Comparison of ENCODE assay signal across 30 mouse cellular contexts in genomic region chr6:142745484-142745883, GRCm38 (mm10). TPM values are rescaled to one million over a fixed set of nuclear protein-coding genes. Genes with fewer than 3 reads are reported as not detected.
"Had no signal": no experiment of that assay in that cellular context is flagged by ENCODE, and none has a peak within 500 bp of the region (broad histone marks: within the 10 kb centered on the region; RNA-seq: fewer than 3 reads in every experiment).

No protein-coding gene starts in this region.

- H3K36me3 ChIP-seq: heart, embryonic 13.5 days; heart, embryonic 15.5 days; hindbrain, embryonic 10.5 days; hindbrain, embryonic 13.5 days; hindbrain, embryonic 15.5 days; limb, embryonic 10.5 days; limb, embryonic 12.5 days; liver, embryonic 13.5 days; liver, embryonic 15.5 days had no signal

- H3K4me3 ChIP-seq: gastrocnemius, adult 2 months; heart, adult 2 months; heart, embryonic 13.5 days; heart, embryonic 15.5 days; hindbrain, embryonic 10.5 days; hindbrain, embryonic 13.5 days; hindbrain, embryonic 15.5 days; left cerebral cortex, adult 2 months; limb, embryonic 10.5 days; limb, embryonic 12.5 days; liver, embryonic 13.5 days; liver, embryonic 15.5 days had no signal

- H3K27me3 ChIP-seq: heart, embryonic 13.5 days; heart, embryonic 15.5 days; hindbrain, embryonic 13.5 days; hindbrain, embryonic 15.5 days; limb, embryonic 12.5 days; liver, embryonic 13.5 days; liver, embryonic 15.5 days had no signal

- H3K27ac ChIP-seq: gastrocnemius, adult 2 months; heart, adult 2 months; heart, embryonic 13.5 days; heart, embryonic 15.5 days; hindbrain, embryonic 10.5 days; hindbrain, embryonic 13.5 days; hindbrain, embryonic 15.5 days; left cerebral cortex, adult 2 months; limb, embryonic 10.5 days; limb, embryonic 12.5 days; liver, embryonic 13.5 days; liver, embryonic 15.5 days had no signal

- H3K9ac ChIP-seq: heart, embryonic 13.5 days; heart, embryonic 15.5 days; hindbrain, embryonic 13.5 days; hindbrain, embryonic 15.5 days; limb, embryonic 12.5 days; liver, embryonic 13.5 days; liver, embryonic 15.5 days; liver, postnatal 0 days had no signal

- H3K9me3 ChIP-seq: heart, embryonic 15.5 days; hindbrain, embryonic 13.5 days; hindbrain, embryonic 15.5 days; limb, embryonic 10.5 days; limb, embryonic 12.5 days; liver, embryonic 15.5 days had no signal

- ATAC-seq: inflammation-experienced regulatory T-cells, adult 6 months; liver, postnatal 0 days had no signal

- DNase-seq: gastrocnemius, adult 2 months; gastrocnemius, postnatal 10 days; gastrocnemius, postnatal 25 days; heart, adult 2 months; heart, postnatal 14 days; heart, postnatal 4 days; kidney, adult 11 months; kidney, adult 2 months; kidney, adult 9 months; kidney, postnatal 10 days; kidney, postnatal 36 days; liver, embryonic 13.5 days; liver, postnatal 0 days had no signal

- H3K4me2 ChIP-seq: heart, embryonic 11.5 days; heart, embryonic 13.5 days; heart, embryonic 15.5 days; hindbrain, embryonic 13.5 days; hindbrain, embryonic 15.5 days; limb, embryonic 12.5 days; liver, embryonic 13.5 days; liver, embryonic 15.5 days had no signal

- H3K4me1 ChIP-seq: hindbrain, embryonic 10.5 days; hindbrain, embryonic 13.5 days; hindbrain, embryonic 15.5 days; limb, embryonic 10.5 days; limb, embryonic 12.5 days; liver, embryonic 15.5 days had no signal

RNA-seq across cellular contexts. Expression of gene Abcc9, which starts 43.4 kb away (rescaled TPM):
- total RNA-seq: granulocyte monocyte progenitor cell, adult 5-6 weeks had no signal

RNA-seq across cellular contexts. Expression of gene Sult6b2, which starts 58.8 kb away (rescaled TPM):
- total RNA-seq: gastrocnemius, adult 2 months; gastrocnemius, postnatal 10 days; gastrocnemius, postnatal 25 days; gastrocnemius, postnatal 4 days; granulocyte monocyte progenitor cell, adult 5-6 weeks; heart, adult 2 months; heart, postnatal 14 days; heart, postnatal 4 days; left cerebral cortex, adult 2 months; liver, adult 2 months had no signal
- polyA plus RNA-seq: heart, embryonic 15.5 days; heart, postnatal 0 days; hindbrain, embryonic 15.5 days; inflammation-experienced regulatory T-cells, adult 6 months; kidney, adult 2 months; kidney, embryonic 16.5 days; large intestine, adult 2 months; limb, embryonic 10.5 days; limb, embryonic 12.5 days; liver, adult 2 months; liver, embryonic 13.5 days; liver, postnatal 0 days had no signal
